Mouse (Mus musculus) heart, adult 2 months (tissue): ENCODE measurements at regions not wholly inside any gene's neighbourhood (a gene's known extent, or its start where the extent isn't known, plus 50 kb on each side); places are given as distances from the start of the nearest gene placed in this dataset.

ENCODE experiments used
- CTCF ChIP-seq: fragments of 200-600 bp; IDR thresholded peaks from 2 replicates; pipeline ENCODE4 v1.8.1; 2022; ENCODE audit warnings: antibody characterized with exemption, mild to moderate bottlenecking, moderate library complexity
- EP300 ChIP-seq: fragments of 200-500 bp; IDR thresholded peaks from 2 replicates; pipeline ENCODE4 v1.6.1; 2011; ENCODE audit warnings: low read depth, low read length, control low read depth; ENCODE audit not compliant: insufficient read depth
- POLR2A ChIP-seq: fragments of 200-500 bp; IDR thresholded peaks from 2 replicates; pipeline ENCODE4 v1.6.1; 2011; ENCODE audit warnings: mild to moderate bottlenecking, low read depth, low read length, control low read depth; ENCODE audit not compliant: insufficient read depth

- TF ChIP-seq CTCF = no peak
- no peak for TF ChIP-seq POLR2A
- TF ChIP-seq EP300 = no peak
Measured at GRCm38 (mm10) chr15:42901782-42902181, 2767.6 kb downstream of the 9330182O14Rik start.
